ENCODE assay signal across 7 mouse cellular contexts in genomic region chr2:5951621-5952211, GRCm38 (mm10). TPM values are rescaled to one million over a fixed set of nuclear protein-coding genes. Genes with fewer than 3 reads are reported as not detected.
DNase-seq lines count a peak whose midpoint lies in the region; ATAC-seq and TF ChIP-seq lines count a peak whose summit lies in the region.

No protein-coding gene starts in this region.

- no peaks in the 10 kb centered on the region for H3K36me3 ChIP-seq in embryonic facial prominence, embryonic 12.5 days

- intact Hi-C loops in left cerebral cortex, adult 2 months (cut with DNase I) = loop anchor here (2.0 kb wide), 1 partner anchor 57 kb away; the partner anchor contains the start of gene Sec61a2

- POLR2A ChIA-PET in Patski (lab: Charles Lee) = interaction anchor here (0.9 to 1.8 kb wide), 3 partner anchors 15 to 45 kb away, joined by 3 to 6 read pairs (median 3); no protein-coding TSS in a partner anchor

- peak in 1 of 2 experiments; percentile 51 for DNase-seq in left cerebral cortex, adult 2 months (ENCODE audit: extremely low spot score in 1 of 2, low spot score in 2 of 2)
- no peak for DNase-seq in left cerebral cortex, adult 11 months (ENCODE audit: low spot score)
- DNase-seq in Patski (ENCODE audit: low read depth, low spot score) = no peak
- DNase-seq in lung, postnatal 36 days = peak; percentile 33
- DNase-seq in Muller cell, postnatal 12 days (ENCODE audit: inconsistent ontology term) = no peak

- WGBS in embryonic facial prominence, embryonic 12.5 days = 1% methylated on average over 45 of the region's 46 CpGs

- 0 out of 2 replicates have a peak, but pooled peaks cover 3% of the 10 kb centered on the region for H3K4me1 ChIP-seq in embryonic facial prominence, embryonic 12.5 days

- peak overlapping the region; percentile 57 for H3K4me2 ChIP-seq in embryonic facial prominence, embryonic 12.5 days (replicated peaks)

- in situ Hi-C loops in Patski (cut with MboI; ENCODE audit: low pct_unique_long_range_greater_than_20kb) = no loop called here

- peak overlapping the region; percentile 84 for H3K4me3 ChIP-seq in left cerebral cortex, adult 2 months
- H3K4me3 ChIP-seq in embryonic facial prominence, embryonic 12.5 days = peak overlapping the region; percentile 90

- CTCF ChIA-PET in Patski (lab: Charles Lee) = interaction anchor here (1.1 kb wide), 1 partner anchor 10 kb away, joined by 3 read pairs; no protein-coding TSS in a partner anchor

- H3K27me3 ChIP-seq in Patski = no peaks in the 10 kb centered on the region
- H3K27me3 ChIP-seq in embryonic facial prominence, embryonic 12.5 days = no peaks in the 10 kb centered on the region

- H3K9me3 ChIP-seq in embryonic facial prominence, embryonic 12.5 days = no peaks in the 10 kb centered on the region

- ATAC-seq in Patski = peak; percentile 75
- no peak; the same call in 1 of the 2 replicates for ATAC-seq in embryonic facial prominence, embryonic 12.5 days (ENCODE audit: insufficient number of reproducible peaks, insufficient read depth, low FRiP score, low TSS enrichment)
- ATAC-seq in inflammation-experienced regulatory T-cells, adult 6 months = peak; percentile 35

- peak overlapping the region; percentile 89 for H3K9ac ChIP-seq in embryonic facial prominence, embryonic 12.5 days

- H3K27ac ChIP-seq in left cerebral cortex, adult 2 months = peak overlapping the region; percentile 100
- peak overlapping the region; percentile 88 for H3K27ac ChIP-seq in embryonic facial prominence, embryonic 12.5 days

- TF ChIP-seq CTCF in left cerebral cortex, adult 2 months (IDR thresholded peaks at IDR 0.05) = no peak
- no peak for TF ChIP-seq CTCF in Patski (IDR thresholded peaks at IDR 0.05)

RNA-seq across cellular contexts. Expression of gene Upf2, which starts 0.4 kb away (rescaled TPM):
- total RNA-seq in left cerebral cortex, adult 2 months (2021) = 10 to 100 TPM; 43.9 to 44.1 TPM
- 22.9 TPM for polyA plus RNA-seq in Patski (2021)
- polyA plus RNA-seq in embryonic facial prominence, embryonic 12.5 days (2016; fragmentation: Nextera tagmentation; extraction: Ambion mirVana) = 14.7 and 14.8 TPM in 2 replicates
- 10 to 100 TPM; 16.7 to 20.1 (median 17.3) TPM for polyA plus RNA-seq in inflammation-experienced regulatory T-cells, adult 6 months (2017; shearing (Covaris generic))

RNA-seq across cellular contexts. Expression of gene Dhtkd1, which starts 9.1 kb away (rescaled TPM):
- 10 to 100 TPM; 10.5 to 13.2 TPM for total RNA-seq in left cerebral cortex, adult 2 months (2021)
- polyA plus RNA-seq in Patski (2021) = 1.0 TPM
- 5.8 and 9.1 TPM in 2 replicates for polyA plus RNA-seq in embryonic facial prominence, embryonic 12.5 days (2016; fragmentation: Nextera tagmentation; extraction: Ambion mirVana)
- under 1 TPM in 2 of 3 experiments, not detected in 1; 0.12 to 0.33 TPM for polyA plus RNA-seq in inflammation-experienced regulatory T-cells, adult 6 months (2017; shearing (Covaris generic))

RNA-seq across cellular contexts. Expression of gene Sec61a2, which starts 56.5 kb away (rescaled TPM):
- 100 to 1,000 TPM in 1 of 2 experiments, 10 to 100 TPM in 1; 98.1 to 104 TPM for total RNA-seq in left cerebral cortex, adult 2 months (2021)
- polyA plus RNA-seq in Patski (2021) = 54.6 TPM
- polyA plus RNA-seq in embryonic facial prominence, embryonic 12.5 days (2016; fragmentation: Nextera tagmentation; extraction: Ambion mirVana) = 105 and 111 TPM in 2 replicates
- polyA plus RNA-seq in inflammation-experienced regulatory T-cells, adult 6 months (2017; shearing (Covaris generic)) = 10 to 100 TPM; 13.5 to 27.1 (median 15.8) TPM
